Mouse (Mus musculus): ENCODE measurements around the gene Bmp7. TPM values are rescaled to one million over a fixed set of nuclear protein-coding genes. Genes with fewer than 3 reads are reported as not detected.

The Bmp7 gene
- total RNA-seq (2021), result 1 to 10 TPM; 1.1 to 1.3 TPM
- long read RNA-seq, experiment 1, result 0 reads
- long read RNA-seq, experiment 2, partial matches to known transcripts, result 0 of 1 reads
- long read RNA-seq, experiment 2, other reads (novel, unspliced or antisense), result 0 of 1 reads

DNA sequence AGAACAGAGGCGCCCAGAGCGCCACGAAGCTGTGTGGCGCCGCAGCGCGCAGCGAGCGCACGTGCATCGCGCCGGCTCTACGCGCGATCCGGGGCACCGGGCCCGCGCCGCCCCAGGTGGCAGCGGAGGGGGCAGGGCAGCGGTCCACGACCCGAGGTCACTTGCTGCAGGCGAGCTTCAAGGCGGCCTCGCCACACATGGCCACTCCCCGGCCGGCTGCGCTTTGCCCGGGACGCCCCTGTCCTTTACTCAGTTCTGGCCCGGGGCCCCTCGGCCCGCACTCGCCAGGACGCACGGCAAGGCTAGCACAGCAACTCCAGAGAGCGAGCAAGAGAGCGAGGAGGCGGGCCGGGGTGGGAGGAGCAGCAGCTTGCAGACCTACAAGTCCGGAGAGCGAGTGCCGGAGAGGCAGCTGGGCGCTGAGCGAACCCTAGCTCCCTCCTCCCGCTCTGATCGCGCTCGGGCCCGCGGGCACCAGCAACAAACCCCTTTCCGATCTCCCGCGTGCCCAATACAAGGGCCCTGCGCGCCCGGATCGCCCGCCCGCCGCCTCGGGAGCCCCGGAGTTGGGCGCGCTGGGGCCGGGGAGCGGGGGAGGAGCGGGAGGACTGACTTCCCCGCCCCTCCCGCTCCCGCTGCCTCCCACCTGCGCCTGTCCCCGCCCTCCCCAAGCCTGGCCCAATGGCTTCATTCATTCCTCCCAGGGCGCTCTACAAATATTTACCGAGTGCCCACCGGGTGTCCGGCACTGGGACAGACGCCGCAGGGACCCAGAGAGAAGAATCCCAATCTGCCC, at the start of gene Bmp7:
Bmp7 (minus strand) TSS at position 319 of the 796 bp plus-strand sequence.
- peak; percentile 37 for DNase-seq

- DNase-seq, result no peak
These were observed 42.8 kb upstream of the Bmp7 start for GRCm38 (mm10) chr2:172982776-172983561.

GRCm38 (mm10) chr2:172979666-172980345, 39.7 kb upstream of the Bmp7 start:
- no peak for DNase-seq

GRCm38 (mm10) chr2:172978131-172978633, 38.1 kb upstream of the Bmp7 start:
- no peak for DNase-seq

- DNase-seq, result no peak
These were observed 37.4 kb upstream of the Bmp7 start, which contains the start of gene Spo11 for GRCm38 (mm10) chr2:172977409-172978130. TSS of gene Spo11 (plus strand) at chr2:172977700.

DNA sequence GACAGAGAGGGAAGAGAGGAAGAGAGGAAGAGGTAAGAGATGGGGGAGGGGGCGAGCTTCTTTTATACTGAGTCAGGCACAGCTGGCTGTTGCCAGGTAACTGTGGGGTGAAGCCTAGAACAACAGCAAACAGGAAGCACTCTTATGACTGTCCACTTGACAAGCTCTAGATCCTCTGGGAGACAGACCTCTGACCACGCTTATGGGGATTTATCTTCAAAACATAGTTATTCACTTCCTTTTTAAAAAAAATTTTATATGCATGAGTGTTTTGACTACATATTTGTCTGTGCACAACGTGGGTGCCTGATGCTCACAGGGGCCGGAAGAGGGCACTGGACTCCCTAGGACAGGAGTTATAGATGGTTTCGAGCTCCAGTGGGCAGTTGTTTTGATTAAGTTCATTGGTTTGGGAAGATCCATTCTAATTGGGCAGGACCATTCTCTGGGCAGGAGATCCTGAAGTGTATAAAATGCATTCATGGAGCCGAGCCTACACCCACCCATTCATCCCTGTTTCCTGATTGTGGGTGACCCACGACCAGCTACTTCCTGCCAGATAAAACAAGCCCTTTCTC, 36.6 kb upstream of the Bmp7 start:
- no peak for DNase-seq

- peak; percentile 23 to 42 for DNase-seq
These were observed 35.0 kb upstream of the Bmp7 start for GRCm38 (mm10) chr2:172975159-172975558.

GRCm38 (mm10) chr2:172974701-172975100, 34.6 kb upstream of the Bmp7 start:
- no peak for DNase-seq

GRCm38 (mm10) chr2:172973806-172974565, 33.9 kb upstream of the Bmp7 start:
- DNase-seq, result no peak

GRCm38 (mm10) chr2:172971865-172972264, 31.7 kb upstream of the Bmp7 start:
- no peak for DNase-seq

- DNase-seq, result no peak
These were observed 26.4 kb upstream of the Bmp7 start for GRCm38 (mm10) chr2:172966480-172966879.

DNA sequence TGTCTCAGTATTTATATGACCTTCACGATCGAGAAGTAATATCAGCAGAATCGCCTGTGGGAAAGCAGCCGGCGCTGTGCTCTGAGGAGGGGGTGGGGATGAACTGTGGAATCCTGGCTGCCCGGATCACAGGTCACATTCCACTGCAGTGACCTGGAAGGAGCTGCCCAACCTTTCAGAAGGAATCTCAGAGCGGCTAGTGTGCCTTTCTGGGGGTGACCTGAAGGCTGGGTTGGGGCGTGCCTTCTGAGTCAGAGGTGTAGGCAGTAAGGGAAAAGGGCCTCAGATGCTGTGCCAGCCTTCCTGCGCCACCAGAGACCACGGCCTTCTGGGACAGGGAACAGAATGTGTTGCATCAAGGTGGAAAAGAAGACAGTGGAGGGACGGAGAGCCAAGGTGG, 25.1 kb upstream of the Bmp7 start:
- DNase-seq, result no peak

DNA sequence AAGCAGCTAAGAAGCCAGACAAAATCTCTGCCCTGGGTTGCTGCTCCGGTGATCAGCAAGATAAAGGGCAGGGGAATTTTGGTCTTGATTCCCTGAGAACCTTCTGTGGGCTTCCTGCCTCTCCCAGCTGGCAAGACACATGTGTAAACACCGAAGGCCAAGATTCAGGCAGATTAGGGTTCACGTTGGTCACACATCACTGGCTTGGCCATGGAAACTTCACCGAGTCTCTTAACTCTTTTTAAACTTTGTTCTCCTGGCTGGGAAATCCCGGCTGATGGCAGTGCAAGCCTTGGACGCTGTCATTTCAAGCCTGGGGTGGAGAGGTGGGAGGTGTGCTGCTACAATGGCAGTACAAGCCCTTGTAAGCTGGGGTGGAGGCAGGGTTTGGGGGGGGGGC, 21.1 kb upstream of the Bmp7 start:
- DNase-seq, result no peak

DNA sequence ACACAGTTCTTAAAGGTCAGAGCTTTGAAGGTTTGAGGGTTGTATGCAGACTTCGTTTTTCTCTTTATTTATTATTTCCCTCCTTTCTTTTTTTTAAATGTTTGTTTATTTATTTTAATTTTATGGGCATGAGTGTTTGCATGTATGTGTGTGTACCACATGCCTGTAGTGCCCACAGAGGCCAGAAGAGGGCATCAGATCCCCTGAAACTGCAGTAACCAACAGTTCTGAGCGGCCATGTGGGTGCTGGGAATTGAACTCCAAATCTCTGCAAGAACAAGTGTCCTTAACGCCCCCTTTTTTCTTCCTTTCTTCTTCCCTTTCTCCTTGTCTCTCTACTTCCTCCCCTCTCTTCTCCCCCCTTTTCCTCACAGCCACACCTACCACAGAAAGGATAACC, 20.2 kb upstream of the Bmp7 start:
- DNase-seq, result no peak

GRCm38 (mm10) chr2:172959006-172959768, 19.1 kb upstream of the Bmp7 start:
- DNase-seq, result no peak

DNA sequence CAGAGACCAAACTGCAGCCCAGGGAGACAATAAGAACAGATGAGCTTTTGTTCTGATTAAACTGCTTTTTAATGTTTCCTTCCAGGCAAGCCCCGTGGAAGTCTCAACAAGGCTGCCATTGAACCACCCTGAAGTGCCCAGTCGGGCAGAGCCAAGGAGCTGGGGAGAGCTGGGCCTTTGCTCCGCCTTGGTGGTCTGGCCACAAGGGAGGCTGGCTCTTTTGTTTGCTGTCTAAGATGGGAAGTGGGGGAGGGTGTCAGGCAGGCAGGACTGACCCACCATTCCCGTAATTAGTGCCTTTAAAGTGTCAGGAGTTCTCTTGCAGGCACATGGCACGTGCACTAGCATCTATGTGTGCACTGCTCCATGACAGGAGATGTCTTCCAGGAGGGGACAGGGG, 18.5 kb upstream of the Bmp7 start:
- DNase-seq, result no peak

DNA sequence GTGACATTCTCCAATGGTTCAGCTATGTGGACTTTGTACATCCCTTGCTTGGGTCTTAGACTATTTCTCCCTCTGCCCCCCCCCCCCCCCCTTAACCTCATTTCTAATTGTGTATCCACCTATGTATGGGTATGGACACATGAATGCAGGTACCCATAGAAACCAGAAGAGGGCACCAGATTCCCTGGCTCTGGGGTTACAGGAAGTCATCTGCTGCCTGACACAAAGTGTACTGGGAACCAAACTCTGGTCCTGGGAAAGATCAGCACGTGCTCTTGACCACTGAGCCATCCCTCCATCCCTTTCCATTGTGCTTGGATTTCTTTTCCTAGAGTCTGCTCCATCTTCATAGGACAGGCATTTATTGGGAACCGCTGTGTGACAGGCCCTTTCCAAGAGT, 11.9 kb upstream of the Bmp7 start:
- DNase-seq, result no peak

- DNase-seq, result no peak
These were observed 10.6 kb upstream of the Bmp7 start for GRCm38 (mm10) chr2:172950722-172951121.

- DNase-seq, result no peak
These were observed 10.1 kb upstream of the Bmp7 start for GRCm38 (mm10) chr2:172950119-172950676.
